Mouse (Mus musculus) erythroblast, embryonic 14.5 days (primary cell): ENCODE data around the gene Tceal3. TPM values are rescaled to one million over a fixed set of nuclear protein-coding genes. Genes with fewer than 3 reads are reported as not detected.
"Not testable (repeated sequence)": the region's sequence is repeated elsewhere in the genome, so short reads cannot be mapped to it uniquely, and the experiment has no call there.

Source experiments
- H3K27me3 ChIP-seq: 2 replicates; pipeline ENCODE4 v1.6.1; 2012; ENCODE audit warnings: inconsistent platforms; ENCODE audit not compliant: control insufficient read depth
- H3K36me3 ChIP-seq: 2 replicates; pipeline ENCODE4 v1.6.1; 2012; ENCODE audit warnings: mild to moderate bottlenecking, inconsistent platforms; ENCODE audit not compliant: control insufficient read depth
- H3K4me1 ChIP-seq: 2 replicates; pipeline ENCODE4 v1.6.1; 2012; ENCODE audit warnings: inconsistent platforms; ENCODE audit not compliant: control insufficient read depth
- H3K4me3 ChIP-seq: replicated peaks from 2 replicates; pipeline ENCODE3; 2012; ENCODE audit warnings: moderate library complexity, mild to moderate bottlenecking, inconsistent platforms
- H3K9me3 ChIP-seq: 2 replicates; pipeline ENCODE4 v1.6.1; 2012; ENCODE audit warnings: low read length, inconsistent platforms, mixed read lengths; ENCODE audit not compliant: control insufficient read depth
- GATA1 ChIP-seq: IDR thresholded peaks from 2 replicates; pipeline ENCODE4 v1.6.1; 2012; ENCODE audit warnings: low read length, inconsistent platforms, mixed read lengths
- TAL1 ChIP-seq: IDR thresholded peaks from 3 replicates; pipeline ENCODE4 v1.6.1; 2012; ENCODE audit warnings: low read length, inconsistent platforms, mixed read lengths
- polyA plus RNA-seq: library from polyadenylated mRNA; stranded (reverse); fragments of >175 nt; gene quantifications from 2 replicates; pipeline ENCODE4 v1.2.3, GENCODE M21; 2012

The Tceal3 gene
- polyA plus RNA-seq, 1 experiment, result not detected

DNA sequence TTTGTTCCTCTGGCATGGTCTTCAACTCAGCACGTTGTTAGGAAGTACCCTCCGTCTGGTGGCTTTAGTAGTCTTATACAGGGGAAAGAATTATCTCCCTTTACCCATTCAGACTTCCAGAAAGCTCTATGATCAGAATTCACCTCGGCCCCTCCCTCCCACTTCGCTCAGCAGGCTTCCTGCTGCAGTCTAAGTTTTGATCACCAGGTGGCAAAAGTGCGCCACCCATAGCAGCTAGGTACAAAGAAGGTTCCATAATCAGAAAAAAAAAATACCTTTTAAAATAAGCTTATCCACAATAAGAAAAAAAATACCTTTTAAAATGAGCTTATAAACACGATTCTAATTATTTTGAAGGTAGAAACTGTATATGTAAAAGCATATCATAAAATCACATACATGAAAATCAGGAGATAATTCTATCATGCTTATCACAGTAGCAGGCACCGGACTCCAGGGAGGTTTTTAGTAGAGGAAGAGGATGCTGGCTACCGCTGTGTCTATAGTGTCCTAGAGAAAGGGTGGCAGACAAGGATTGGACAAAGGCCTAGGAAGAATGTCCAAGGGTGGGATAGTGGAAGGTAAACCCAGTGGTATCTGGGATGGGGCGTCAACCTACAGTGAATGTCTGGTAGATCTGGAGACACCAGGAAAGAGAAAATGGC is 34.4 kb downstream of the Tceal3 start:
- no peak overlapping the region for H3K4me3 ChIP-seq
- H3K27me3 ChIP-seq, result no peaks in the 10 kb centered on the region
- no peaks in the 10 kb centered on the region for H3K36me3 ChIP-seq
- peaks cover 6% of the 10 kb centered on the region for H3K4me1 ChIP-seq
- TF ChIP-seq TAL1 (no peak), GATA1 (no peak)
- H3K9me3 ChIP-seq, result no peaks in the 10 kb centered on the region

DNA sequence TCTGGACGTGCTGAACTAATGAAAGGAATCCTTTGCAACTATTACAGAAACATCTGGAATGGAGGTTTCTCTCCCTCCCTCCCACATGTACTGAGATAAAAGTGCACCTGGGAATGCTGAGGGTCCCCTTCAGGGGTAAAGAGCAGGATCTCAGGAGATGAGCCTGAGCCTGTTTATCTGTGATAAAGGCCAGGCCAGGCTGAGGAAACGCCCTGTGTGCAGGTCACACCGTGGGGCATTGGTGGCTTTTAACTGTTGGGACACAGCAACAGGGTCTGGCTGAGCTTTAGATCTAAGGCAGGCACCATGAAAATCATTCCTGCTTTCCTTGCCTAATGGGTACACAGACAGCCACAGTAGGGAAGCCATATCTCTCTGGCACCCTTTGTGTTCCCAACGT is 35.3 kb downstream of the Tceal3 start:
- Histone ChIP-seq H3K36me3 (no peaks in the 10 kb centered on the region), H3K9me3 (no peaks in the 10 kb centered on the region), H3K4me3 (no peak overlapping the region), H3K27me3 (no peaks in the 10 kb centered on the region), H3K4me1 (peaks cover 6% of the 10 kb centered on the region)
- TF ChIP-seq GATA1 (no peak), TAL1 (no peak)

DNA sequence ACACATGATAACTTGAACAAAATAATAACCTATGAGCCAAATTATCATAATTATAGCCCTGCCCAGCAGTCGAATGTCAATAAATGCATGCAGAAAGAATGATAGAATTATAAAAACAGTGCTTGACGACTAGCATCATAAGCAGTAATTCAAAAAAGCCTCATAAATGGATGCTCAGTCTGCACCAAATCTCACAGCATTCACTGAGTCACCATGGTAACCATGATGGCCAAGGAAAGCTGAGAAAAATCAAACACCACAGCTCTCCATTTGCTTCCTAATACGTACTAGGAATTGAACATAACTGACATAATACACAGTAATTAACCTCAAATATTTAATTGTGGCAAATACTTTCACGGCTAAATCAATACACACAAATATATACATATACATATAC is 44.5 kb downstream of the Tceal3 start:
- no peaks in the 10 kb centered on the region for H3K4me1 ChIP-seq
- no peak overlapping the region for H3K4me3 ChIP-seq
- H3K27me3 ChIP-seq, result no peaks in the 10 kb centered on the region
- no peaks in the 10 kb centered on the region for H3K9me3 ChIP-seq
- no peaks in the 10 kb centered on the region for H3K36me3 ChIP-seq
- TF ChIP-seq GATA1, result no peak
- TF ChIP-seq TAL1, result no peak

DNA sequence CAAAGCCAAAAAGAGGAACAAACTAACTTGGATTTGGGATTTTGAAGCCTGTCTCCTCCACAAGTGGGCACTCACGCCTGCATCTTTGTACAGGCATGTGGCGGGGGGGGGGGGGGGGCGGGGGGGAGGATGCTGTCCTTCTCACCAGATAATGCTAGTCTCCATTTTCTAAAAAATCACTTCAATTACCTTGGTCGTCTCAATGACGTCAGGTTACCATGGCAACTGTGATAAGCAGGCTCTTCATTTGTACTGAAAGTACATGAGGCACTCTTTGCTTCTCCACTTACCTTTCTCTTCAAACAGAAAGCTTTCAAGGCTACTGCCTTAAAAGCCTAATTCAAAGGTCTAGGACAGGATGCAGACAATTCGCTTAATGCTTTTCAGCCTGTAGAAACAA is 49.1 kb downstream of the Tceal3 start:
- Histone ChIP-seq H3K4me1 (no peaks in the 10 kb centered on the region), H3K36me3 (no peaks in the 10 kb centered on the region), H3K9me3 (no peaks in the 10 kb centered on the region), H3K4me3 (no peak overlapping the region), H3K27me3 (no peaks in the 10 kb centered on the region)
- TF ChIP-seq TAL1 (no peak), GATA1 (no peak)

DNA sequence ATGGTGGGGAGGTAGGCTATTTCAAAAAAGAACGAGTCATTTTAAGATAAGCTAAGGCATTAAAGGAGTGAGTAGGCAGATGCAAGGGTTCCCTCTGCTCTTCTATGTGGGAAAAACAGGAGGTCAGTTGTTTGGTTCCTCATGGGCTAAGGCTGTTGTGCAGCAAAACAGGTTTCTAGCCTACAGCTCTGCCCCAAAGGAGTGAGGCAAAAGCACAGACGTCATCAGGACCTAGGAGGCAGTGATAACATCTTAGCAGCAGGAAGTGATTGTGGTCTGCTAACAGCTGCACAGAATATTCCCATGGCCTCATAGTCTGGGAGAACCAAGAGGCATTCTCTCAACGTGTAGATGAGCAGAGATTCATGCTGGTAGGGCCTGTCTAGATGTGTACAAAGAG is 55.2 kb downstream of the Tceal3 start:
- H3K9me3 ChIP-seq, H3K4me1 ChIP-seq, H3K36me3 ChIP-seq: not testable (repeated sequence)

DNA sequence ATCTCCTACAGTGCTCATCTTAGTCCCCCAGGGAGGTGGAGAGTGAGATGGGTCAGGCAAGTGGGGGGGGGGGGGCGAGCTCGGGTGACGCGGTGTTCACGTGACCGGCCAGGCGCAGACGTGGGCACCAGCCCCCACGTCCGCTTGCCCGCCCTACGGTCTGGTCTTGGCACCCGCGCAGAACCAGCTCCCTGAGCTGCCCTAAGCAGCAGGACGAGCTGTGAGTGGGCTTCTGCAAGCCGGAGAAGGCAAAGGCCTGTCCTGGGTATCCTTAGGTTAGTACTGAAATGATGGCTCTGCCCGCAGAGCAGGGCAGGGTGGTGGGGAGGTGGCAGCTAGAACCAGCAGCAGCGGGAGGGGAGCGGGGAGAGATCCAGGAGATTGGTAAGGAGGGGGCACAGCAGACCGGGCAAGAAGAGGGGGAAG is 75.7 kb downstream of the Tceal3 start:
- TF ChIP-seq TAL1, result no peak
- no peak for TF ChIP-seq GATA1
- Histone ChIP-seq H3K4me3 (no peak overlapping the region), H3K4me1 (no peaks in the 10 kb centered on the region)

More for the DNA sequence above, 55.2 kb downstream of the Tceal3 start:
- H3K4me3 ChIP-seq, H3K27me3 ChIP-seq: not testable (repeated sequence)

DNA sequence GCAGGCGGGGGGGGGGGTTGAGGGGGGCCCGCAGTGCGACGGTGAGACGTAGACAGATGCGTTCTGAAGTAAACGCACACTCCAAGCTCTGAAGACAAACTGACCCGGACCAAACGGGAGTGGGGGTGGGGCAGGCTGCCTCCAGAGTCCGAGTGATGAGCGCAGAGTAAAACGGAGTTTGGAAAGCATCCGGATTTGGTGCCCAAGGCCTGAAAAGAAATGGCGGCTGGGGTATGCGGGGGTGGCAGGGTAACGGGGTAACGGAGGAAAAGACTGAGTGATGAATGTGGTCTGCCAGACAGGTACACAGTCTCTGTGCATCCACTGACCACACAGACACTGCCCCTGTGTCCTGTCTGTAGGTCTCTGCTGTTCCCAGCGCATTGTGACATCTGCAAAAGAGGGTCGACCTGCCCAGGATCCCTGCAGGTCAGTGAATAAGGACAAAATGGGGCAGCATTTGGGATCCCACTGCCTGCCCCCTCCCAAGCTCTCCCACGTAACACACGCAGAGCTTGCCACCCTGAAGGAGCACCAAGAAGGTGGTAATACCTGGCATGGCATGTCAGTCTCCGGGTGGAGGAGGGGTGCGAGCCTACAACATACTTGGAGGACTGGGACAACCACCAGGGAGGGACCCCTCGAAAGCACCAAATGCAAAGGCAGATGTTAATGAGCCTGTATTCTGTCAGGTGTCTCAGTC is 76.3 kb downstream of the Tceal3 start:
- H3K9me3 ChIP-seq, H3K4me3 ChIP-seq, H3K36me3 ChIP-seq, H3K4me1 ChIP-seq: not testable (repeated sequence)
- H3K27me3 ChIP-seq, result peaks cover 17% of the 10 kb centered on the region

More for the DNA sequence above, 75.7 kb downstream of the Tceal3 start:
- Histone ChIP-seq H3K9me3 (no peaks in the 10 kb centered on the region), H3K36me3 (no peaks in the 10 kb centered on the region), H3K27me3 (peaks cover 17% of the 10 kb centered on the region)

DNA sequence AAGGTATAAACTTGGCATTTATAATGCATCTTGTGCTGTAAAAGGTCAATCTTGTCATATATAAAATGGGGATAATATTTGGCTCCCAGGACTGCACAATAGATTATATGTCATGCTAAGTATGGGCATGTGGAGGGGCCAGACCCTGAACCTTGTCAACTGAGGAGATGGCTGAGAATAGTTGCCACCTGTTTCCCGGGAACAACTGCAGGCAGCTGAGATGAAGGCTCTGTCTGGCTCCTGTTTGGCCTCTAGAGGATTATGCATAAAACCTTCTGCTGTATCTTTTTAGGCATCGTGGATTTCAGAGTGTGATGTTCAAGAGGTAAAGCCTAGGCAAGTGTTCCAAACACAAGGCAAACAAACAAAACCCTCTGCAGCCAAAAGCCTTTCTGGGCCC is 78.2 kb downstream of the Tceal3 start:
- H3K4me3 ChIP-seq, result no peak overlapping the region
- no peaks in the 10 kb centered on the region for H3K4me1 ChIP-seq
- no peaks in the 10 kb centered on the region for H3K36me3 ChIP-seq
- H3K9me3 ChIP-seq, result no peaks in the 10 kb centered on the region
- peaks cover 17% of the 10 kb centered on the region for H3K27me3 ChIP-seq
- TF ChIP-seq GATA1 (no peak), TAL1 (no peak)

DNA sequence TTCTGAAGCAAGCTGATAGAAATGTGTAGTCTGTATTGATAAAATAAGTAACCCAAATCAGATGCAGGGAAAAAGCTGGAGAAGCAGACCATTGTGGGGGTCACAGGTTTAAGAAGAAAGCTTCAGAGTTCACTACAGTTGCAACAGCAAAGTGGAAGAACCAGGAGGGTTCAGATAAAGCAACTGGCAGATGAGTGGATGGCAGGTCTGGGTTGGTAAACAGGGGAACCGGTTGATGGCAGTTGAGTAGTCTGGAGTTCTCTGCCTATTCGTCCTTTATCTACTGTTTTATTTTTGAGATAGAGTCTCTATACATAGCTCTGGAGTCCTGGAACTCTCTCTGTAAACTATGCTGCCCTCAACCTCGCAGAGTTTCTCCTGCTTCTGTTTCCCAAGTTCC is 90.3 kb downstream of the Tceal3 start:
- H3K4me3 ChIP-seq, result no peak overlapping the region
- H3K27me3 ChIP-seq, result no peaks in the 10 kb centered on the region
- no peaks in the 10 kb centered on the region for H3K4me1 ChIP-seq
- H3K9me3 ChIP-seq, result no peaks in the 10 kb centered on the region
- H3K36me3 ChIP-seq, result no peaks in the 10 kb centered on the region
- TF ChIP-seq GATA1, result no peak

DNA sequence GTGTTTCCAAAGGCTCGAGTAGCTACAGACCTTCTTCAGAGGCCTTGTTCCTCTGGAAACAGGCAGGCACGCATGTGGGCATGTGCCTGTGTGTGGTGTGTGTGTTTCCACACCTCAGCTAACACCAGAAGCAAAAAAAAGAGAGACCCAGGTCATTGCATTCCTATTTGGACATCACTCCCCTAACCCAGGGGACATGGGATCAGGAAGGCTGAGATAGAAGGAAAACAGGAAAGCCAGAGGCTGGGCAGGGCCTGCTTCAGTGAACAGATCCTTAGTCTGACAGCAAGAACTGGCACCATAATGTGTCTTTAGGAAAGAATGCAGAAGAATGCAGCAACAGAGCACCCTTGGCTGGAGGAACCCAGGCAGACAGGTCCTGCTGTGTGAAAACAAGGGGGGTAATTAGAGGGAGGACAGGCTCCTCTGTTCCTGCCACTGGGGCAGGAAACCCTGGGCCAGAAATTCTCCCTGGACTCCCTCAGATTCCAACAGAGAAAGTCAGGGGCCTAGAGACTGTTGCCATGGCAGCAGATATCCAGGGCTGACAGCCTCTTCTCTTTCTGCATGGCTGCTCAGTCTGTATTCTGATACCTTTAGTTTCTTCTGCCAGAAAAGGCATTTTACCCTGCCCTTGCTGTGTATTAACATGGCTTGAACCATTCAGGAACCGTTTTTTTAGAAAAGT is 101.1 kb downstream of the Tceal3 start:
- H3K4me1 ChIP-seq, H3K4me3 ChIP-seq, H3K27me3 ChIP-seq, H3K9me3 ChIP-seq, H3K36me3 ChIP-seq: not testable (repeated sequence)
